Mouse (Mus musculus): Measurements from ENCODE around the gene Il17rd.

Il17rd gene

GRCm38 (mm10) chr14:27150011-27150640 lies 111.4 kb downstream of the Il17rd start:
- DNase-seq: no peak

- DNase-seq: peak; percentile 89
Measured at GRCm38 (mm10) chr14:27151432-27151831, 112.7 kb downstream of the Il17rd start.

GRCm38 (mm10) chr14:27155088-27155487 lies 116.3 kb downstream of the Il17rd start:
- no peak for DNase-seq

GRCm38 (mm10) chr14:27156032-27156431 lies 117.3 kb downstream of the Il17rd start:
- no peak for DNase-seq

All from kidney, adult 9 months (tissue).